Mouse (Mus musculus) layer of hippocampus, postnatal 10 days (tissue): Measurements from ENCODE around the gene Klhdc7a. TPM values are rescaled to one million over a fixed set of nuclear protein-coding genes. Genes with fewer than 3 reads are reported as not detected.

Source experiments
- DNase-seq, 2 experiments: peaks; one replicate each; pipeline ENCODE4 v3.0.0; 2021; ENCODE audit warnings: low spot score in 2 of 2
- microRNA-seq, 2 experiments: library from miRNA; unstranded; fragments of <30 nt; microRNA quantifications; one replicate each; pipeline ENCODE4 v1.2.0; 2021
- total RNA-seq, 2 experiments: library from RNA; stranded (reverse); gene quantifications; 2 replicates each; pipeline ENCODE4 v1.2.3; 2021

Gene Klhdc7a
- total RNA-seq, 2 experiments from 2014 or later = 1.1 to 1.4 TPM

DNA sequence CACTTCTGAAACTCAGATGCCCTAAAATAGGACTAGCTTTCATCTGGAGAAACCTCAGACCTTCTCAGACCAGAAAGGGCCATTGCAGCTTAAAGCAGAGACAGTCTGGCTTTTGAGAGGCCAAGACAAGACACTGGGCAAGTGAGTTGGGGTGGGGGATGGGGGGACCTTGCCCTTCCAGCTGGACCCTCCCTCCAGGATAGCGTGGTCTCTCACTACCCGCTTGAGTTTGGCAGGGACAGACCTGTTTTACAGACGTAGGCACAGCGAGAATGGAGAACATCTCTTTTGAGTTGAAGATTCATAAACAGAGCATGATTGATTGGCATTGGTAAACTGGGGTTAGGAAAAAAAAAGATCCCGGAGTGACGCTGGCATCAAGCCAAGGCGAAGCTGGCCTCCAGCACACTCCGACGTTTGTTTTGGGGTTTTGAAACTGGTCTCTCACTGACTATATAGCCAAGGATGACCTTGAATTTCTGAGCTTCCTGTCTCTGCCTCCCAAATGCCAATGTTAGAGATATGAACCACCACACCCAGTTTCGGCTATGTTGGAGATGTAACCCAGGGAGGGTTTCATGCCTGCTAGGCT is 7.0 kb downstream of the Klhdc7a start:
- DNase-seq = no peak

DNA sequence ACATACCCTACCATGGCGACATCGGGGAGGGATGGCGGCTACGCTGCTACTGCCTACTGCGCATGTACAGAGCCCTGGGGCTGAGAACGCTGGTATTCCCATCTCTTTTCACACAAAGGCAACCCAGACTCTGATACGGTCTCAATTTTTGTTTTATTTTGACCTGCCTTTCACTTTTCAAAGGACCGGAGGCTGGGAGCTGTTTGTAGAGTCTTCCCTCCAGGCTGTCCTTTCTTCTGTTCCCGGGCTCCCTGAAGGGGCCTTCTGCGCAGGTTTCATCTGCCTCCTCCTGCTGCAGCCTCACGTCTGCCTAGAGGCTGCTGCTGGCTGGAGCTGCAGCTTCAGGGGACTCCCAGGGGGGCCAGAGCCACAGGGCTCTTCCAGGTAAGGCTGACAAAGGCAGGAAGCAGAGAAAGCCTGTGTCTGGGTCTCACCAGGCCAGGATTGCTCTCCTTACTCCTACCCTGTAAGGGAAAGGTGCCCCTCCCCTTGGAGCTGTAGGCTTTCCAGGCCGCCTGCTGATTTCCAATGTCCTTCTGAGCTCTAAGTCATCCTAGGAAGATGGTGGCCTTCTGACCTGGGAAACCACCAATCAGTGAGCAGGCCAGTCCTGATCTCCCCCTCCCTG is 7.6 kb downstream of the Klhdc7a start:
- no peak for DNase-seq

DNA sequence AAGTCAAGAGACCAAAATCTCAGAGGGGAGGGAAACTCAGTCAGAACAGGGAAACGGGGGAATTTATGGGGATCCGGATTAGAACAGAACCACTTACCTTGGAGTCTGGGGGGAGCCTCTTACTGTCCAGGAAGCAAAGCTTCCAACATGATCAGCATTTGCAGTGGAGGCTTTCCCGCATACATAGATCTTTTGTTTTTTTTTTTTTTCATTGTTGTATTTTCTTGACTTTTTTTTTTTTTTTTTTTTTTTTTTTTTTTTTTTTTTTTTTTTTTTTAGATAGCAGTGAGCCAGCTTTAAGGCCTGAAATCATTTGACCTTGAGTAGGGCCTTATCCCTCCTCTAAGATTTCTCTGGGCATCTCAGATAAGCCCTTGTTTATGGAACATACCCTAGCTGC is 8.6 kb downstream of the Klhdc7a start:
- no peak for DNase-seq

GRCm38 (mm10) chr4:139950876-139951485 is 16.8 kb downstream of the Klhdc7a start:
- DNase-seq = no peak

- DNase-seq = no peak
Measured at GRCm38 (mm10) chr4:139950431-139950848, 17.4 kb downstream of the Klhdc7a start.

GRCm38 (mm10) chr4:139948591-139948990 is 19.2 kb downstream of the Klhdc7a start:
- DNase-seq = no peak

- no peak for DNase-seq
Measured at GRCm38 (mm10) chr4:139947341-139947740, 20.5 kb downstream of the Klhdc7a start.

DNA sequence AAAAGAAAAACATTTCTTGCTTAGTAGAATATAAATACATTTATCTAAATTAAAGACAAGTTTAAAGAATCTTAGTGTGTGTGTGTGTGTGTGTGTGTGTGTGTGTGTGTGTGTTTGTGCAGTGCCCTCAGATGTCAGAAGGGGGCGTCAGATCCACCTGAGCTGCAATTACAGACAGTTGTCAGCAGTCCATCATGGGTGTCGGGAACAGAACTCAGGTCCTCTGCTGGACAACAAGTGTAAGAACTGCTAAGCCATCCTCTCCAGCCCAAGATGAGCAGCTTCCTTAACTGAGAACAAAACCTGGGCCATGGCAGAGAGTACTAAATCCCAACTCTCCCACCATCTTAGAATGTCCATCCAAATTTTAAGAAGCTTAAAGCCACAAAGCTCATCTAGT is 26.0 kb downstream of the Klhdc7a start:
- DNase-seq = no peak

GRCm38 (mm10) chr4:139935557-139935956 is 32.3 kb downstream of the Klhdc7a start:
- no peak for DNase-seq

DNA sequence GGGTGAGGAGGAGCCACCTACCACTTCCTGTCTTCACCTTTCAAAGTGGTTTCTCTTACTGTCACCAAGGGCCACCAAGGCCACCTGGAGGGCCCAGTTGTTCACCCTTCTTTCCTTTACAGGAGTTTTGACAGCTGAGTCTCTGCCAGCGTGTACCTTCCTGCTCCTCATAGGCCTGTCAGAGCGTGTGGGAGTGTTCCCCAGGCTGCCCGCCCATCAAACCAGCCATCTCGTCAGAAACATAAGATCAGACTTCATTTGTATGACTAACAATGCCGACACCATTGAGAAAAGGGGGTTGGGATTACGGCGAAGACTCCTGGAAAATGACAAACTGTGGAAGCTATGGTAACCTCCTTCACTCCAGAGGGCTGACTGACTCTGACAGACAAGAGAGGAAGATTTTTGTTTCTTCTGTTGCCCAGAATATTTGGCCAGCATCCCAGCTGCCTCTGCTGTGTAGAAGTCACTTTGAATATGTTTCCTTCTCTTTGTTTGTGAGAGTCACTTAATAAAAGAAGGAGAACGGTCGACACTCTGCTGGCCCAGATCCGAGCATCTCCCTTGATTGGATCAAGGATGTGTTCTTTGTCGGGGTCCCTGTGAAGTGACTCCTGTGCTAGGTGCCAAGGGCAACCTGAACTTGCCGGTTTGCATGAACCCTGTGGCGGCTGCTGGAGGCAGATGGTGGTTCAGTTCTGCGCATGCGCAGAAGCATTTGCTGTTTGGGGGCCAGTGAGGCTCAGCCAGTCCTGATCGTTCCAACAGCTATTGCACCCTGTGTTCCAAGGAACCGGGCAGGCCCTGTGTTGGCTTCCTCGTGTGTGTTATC is 34.6 kb downstream of the Klhdc7a start:
- DNase-seq = peak; percentile 82 to 85

DNA sequence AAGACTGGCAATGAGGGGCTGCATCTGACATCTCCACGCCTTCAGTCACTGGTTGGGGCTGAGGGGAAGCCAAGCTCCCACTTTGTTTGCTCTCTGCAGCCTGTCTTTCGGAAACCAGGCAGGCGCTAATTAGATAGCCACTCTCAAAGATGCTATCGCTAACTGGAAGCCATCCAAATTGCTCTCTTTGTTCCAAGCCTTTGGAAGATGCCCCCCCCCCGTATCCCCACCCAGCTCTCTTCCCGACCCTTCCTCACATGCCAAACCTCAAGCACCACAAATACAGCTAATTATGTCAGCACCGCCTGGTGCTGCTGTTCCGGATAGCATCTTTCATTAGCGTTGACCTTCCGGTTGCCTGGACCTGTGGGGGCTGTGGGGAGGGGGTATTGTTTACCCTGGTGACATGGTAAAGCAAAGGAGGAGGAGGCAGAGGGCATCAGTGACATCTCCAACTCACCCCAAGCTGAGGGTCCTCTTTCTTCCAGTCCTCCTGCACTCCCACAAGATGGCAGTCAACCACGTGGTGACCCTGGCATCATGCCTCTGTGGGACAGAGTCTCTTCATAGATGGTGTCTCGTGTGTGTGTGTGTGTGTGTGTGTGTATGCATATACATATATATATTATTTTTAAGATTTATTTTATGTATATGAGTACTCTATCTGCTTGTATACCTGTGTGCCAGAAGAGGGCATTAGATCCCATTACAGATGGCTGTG is 35.9 kb downstream of the Klhdc7a start:
- DNase-seq = peak in 1 of 2 experiments; percentile 34

- no peak for DNase-seq
Measured at GRCm38 (mm10) chr4:139930885-139931284, 36.9 kb downstream of the Klhdc7a start.

GRCm38 (mm10) chr4:139926161-139926561 is 41.7 kb downstream of the Klhdc7a start:
- DNase-seq = peak in 1 of 2 experiments; percentile 46

DNA sequence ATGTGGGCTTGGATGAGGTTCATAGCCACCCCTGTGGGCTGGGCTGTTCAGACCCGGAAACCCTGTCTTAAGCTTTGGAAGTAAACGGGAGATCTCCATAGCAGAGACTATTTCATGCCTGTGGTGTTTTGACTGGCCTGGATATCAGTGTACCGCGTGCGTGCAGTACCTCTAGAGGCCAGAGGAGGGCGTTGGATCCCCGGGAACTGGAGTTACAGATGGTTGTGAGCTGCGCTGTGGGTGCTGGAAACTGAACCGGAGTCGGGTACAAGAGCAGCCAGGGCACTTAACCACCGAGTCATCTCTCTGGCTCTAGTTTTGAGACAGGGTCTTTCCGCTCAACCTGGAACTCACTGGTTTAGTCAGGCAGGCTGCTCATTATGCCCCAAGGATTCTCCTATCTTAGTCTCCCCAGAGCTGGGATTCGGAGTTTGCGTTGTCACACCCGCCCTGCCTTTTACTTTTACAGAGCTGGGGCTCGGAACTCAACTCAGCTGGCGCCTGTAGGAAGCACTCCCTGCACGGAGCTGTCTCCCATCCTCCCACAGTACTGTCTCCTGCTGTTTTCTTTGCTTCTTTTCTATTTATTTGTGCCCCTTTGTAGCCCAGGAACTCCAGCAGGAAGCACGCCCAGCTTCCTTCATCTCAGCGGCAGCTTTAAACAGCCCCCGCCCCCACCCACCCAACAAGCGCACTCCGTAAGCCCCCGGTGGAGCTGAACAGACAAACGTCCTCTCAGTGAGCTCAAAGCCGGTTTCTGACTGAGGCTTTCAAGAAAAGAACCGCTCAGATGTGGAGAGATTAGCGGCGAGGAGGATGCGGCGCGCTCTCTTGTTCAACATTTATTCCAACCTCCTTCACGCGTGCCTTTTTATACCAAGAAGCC is 42.3 kb downstream of the Klhdc7a start:
- DNase-seq = peak in 1 of 2 experiments; percentile 42

DNA sequence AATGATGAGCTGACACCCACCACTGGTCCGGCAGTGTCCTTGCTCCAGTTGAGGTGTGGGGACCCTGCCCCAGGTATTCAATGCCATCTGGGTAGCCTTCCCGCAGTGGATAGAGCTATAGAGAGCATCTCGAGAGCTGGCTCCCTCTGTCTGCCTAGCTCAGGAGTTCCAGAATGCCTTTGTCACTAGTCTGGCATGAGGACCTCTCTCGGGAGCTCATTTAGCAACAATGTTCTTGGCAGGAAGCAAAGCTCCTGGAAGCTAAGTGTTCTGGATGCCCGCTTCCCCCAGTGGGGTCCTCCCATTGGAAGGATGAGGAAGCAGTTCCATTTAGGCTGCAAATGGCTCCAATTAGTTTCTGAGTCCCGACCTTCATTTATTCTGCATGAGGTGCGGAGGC is 51.1 kb downstream of the Klhdc7a start:
- no peak for DNase-seq

Small RNA genes lying within 50 kb of the gene (microRNA-seq; reads per million reads assigned to microRNA genes)
- 0 reads per million in 2 experiments for gene Mir2139

Other genes with a start within 250 kb of the Klhdc7a start
- under 1 TPM in 1 of 2 experiments, not detected in 1; 0.11 TPM for gene Pax7, start 134.5 kb downstream of the Klhdc7a start, total RNA-seq